Mouse (Mus musculus): Measurements from ENCODE around the gene Zc3hav1l. TPM values are rescaled to one million over a fixed set of nuclear protein-coding genes. Genes with fewer than 3 reads are reported as not detected.

Gene Zc3hav1l
- polyA plus RNA-seq, 1 experiment from 2014 or later: 14.9 TPM

DNA sequence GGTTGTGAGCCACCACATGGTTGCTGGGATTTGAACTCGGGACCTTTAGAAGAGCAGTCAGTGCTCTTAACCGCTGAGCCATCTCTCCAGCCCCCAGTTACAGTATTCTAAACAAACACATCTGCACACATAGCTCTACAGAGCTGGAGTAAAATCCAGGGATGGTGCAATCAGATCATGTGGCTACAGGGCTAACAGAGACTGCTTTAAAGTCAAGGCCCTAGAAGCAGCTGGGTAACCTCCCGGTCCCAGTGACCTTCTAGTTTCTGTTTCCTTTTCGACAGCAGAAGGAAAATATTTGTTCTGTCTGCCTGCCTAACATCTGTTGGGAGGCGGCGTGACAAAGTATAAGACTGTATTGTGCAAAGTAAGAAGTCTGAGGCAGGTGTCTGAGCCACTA is 38.9 kb upstream of the Zc3hav1l start:
- Histone ChIP-seq H3K4me1 (ENCODE audit: control insufficient read depth, insufficient read depth, low read length) (no peaks in the 10 kb centered on the region), H3K9ac (ENCODE audit: low read depth, low read length) (no peak overlapping the region), H3K27ac (ENCODE audit: low read depth, low read length) (no peak overlapping the region), H3K4me3 (ENCODE audit: low read length) (no peak overlapping the region), H3K4me2 (replicated peaks; ENCODE audit: low read depth, low read length) (no peak overlapping the region), H3K27me3 (ENCODE audit: control insufficient read depth, insufficient read depth, low read length) (no peaks in the 10 kb centered on the region), H3K9me3 (ENCODE audit: control insufficient read depth, low read length) (no peaks in the 10 kb centered on the region), H3K36me3 (ENCODE audit: control insufficient read depth, insufficient read depth, low read length) (no peaks in the 10 kb centered on the region)
- ATAC-seq (ENCODE audit: low FRiP score, low TSS enrichment): no peak
- WGBS: 72% methylated on average over 6 of the region's 6 CpGs

DNA sequence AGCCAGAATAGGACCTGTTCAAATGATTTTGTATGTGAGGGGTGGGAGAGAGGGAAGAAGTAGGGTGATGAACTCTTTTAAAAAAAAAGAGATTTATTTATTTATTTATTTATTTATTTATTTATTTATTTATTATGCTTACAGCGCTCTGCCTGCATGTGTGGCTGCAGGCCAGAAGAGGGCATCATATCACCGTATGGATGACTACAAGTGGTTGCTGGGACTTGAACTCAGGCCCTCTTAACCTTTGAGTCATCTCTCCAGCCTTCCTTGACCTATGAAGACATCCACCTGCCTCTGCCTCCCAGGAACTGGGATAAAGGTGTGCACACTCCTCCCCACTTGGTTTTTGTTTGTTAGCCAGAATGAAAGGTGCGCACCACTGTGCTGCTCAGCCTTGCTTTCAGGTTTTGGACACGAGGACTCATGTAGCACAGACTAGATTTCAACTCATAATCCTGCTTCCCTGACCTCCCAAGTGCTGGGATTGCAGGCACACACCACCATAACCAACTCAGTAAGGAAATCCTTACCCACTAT is 38.2 kb upstream of the Zc3hav1l start:
- H3K27me3 ChIP-seq (ENCODE audit: control insufficient read depth, insufficient read depth, low read length): no peaks in the 10 kb centered on the region
- ATAC-seq (ENCODE audit: low FRiP score, low TSS enrichment): no peak
- WGBS: 86% methylated on average over 4 of the region's 4 CpGs

GRCm38 (mm10) chr6:38335264-38335663 is 36.2 kb upstream of the Zc3hav1l start:
- no peaks in the 10 kb centered on the region for H3K4me1 ChIP-seq (ENCODE audit: control insufficient read depth, insufficient read depth, low read length)
- no peak overlapping the region for H3K4me2 ChIP-seq (replicated peaks; ENCODE audit: low read depth, low read length)
- H3K27me3 ChIP-seq (ENCODE audit: control insufficient read depth, insufficient read depth, low read length): no peaks in the 10 kb centered on the region
- H3K27ac ChIP-seq (ENCODE audit: low read depth, low read length): no peak overlapping the region
- H3K36me3 ChIP-seq (ENCODE audit: control insufficient read depth, insufficient read depth, low read length): no peaks in the 10 kb centered on the region
- H3K4me3 ChIP-seq (ENCODE audit: low read length): no peak overlapping the region
- 60% methylated on average over 6 of the region's 6 CpGs for WGBS
- no peak overlapping the region for H3K9ac ChIP-seq (ENCODE audit: low read depth, low read length)
- ATAC-seq (ENCODE audit: low FRiP score, low TSS enrichment): no peak
- H3K9me3 ChIP-seq (ENCODE audit: control insufficient read depth, low read length): no peaks in the 10 kb centered on the region

More for the DNA sequence above, 38.2 kb upstream of the Zc3hav1l start:
- Histone ChIP-seq H3K4me2 (replicated peaks; ENCODE audit: low read depth, low read length) (no peak overlapping the region), H3K27ac (ENCODE audit: low read depth, low read length) (no peak overlapping the region), H3K9me3 (ENCODE audit: control insufficient read depth, low read length) (no peaks in the 10 kb centered on the region), H3K4me3 (ENCODE audit: low read length) (no peak overlapping the region), H3K36me3 (ENCODE audit: control insufficient read depth, insufficient read depth, low read length) (no peaks in the 10 kb centered on the region), H3K9ac (ENCODE audit: low read depth, low read length) (no peak overlapping the region), H3K4me1 (ENCODE audit: control insufficient read depth, insufficient read depth, low read length) (no peaks in the 10 kb centered on the region)

DNA sequence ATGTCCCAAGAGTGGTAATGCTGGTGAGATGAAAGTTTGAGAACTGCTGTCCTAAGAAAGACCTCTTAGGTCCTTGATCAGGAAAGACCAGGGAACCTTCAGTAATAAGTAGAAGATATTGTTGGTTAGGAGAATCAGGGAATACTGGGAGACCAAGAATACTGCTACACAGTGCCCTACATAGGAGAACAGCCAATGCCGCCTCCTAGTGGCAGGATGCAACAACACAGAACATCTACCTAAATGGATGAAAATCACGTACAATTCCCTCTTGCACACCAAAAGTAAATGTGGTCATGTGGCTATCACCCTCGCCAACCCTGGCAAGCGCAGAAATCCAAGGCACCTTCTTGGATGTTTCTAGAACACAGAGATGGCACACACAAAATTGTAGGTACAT is 27.5 kb upstream of the Zc3hav1l start:
- H3K4me3 ChIP-seq (ENCODE audit: low read length): no peak overlapping the region
- H3K27me3 ChIP-seq (ENCODE audit: control insufficient read depth, insufficient read depth, low read length): no peaks in the 10 kb centered on the region
- no peaks in the 10 kb centered on the region for H3K4me1 ChIP-seq (ENCODE audit: control insufficient read depth, insufficient read depth, low read length)
- H3K4me2 ChIP-seq (replicated peaks; ENCODE audit: low read depth, low read length): no peak overlapping the region
- ATAC-seq (ENCODE audit: low FRiP score, low TSS enrichment): no peak
- no peaks in the 10 kb centered on the region for H3K36me3 ChIP-seq (ENCODE audit: control insufficient read depth, insufficient read depth, low read length)
- 21% methylated on average over 4 of the region's 4 CpGs for WGBS
- no peak overlapping the region for H3K27ac ChIP-seq (ENCODE audit: low read depth, low read length)
- H3K9ac ChIP-seq (ENCODE audit: low read depth, low read length): no peak overlapping the region
- H3K9me3 ChIP-seq (ENCODE audit: control insufficient read depth, low read length): no peaks in the 10 kb centered on the region

GRCm38 (mm10) chr6:38320621-38321020 is 21.6 kb upstream of the Zc3hav1l start:
- H3K36me3 ChIP-seq (ENCODE audit: control insufficient read depth, insufficient read depth, low read length): no peaks in the 10 kb centered on the region
- H3K4me1 ChIP-seq (ENCODE audit: control insufficient read depth, insufficient read depth, low read length): no peaks in the 10 kb centered on the region
- no peak overlapping the region for H3K27ac ChIP-seq (ENCODE audit: low read depth, low read length)
- no peak overlapping the region for H3K9ac ChIP-seq (ENCODE audit: low read depth, low read length)
- H3K4me2 ChIP-seq (replicated peaks; ENCODE audit: low read depth, low read length): no peak overlapping the region
- no peak overlapping the region for H3K4me3 ChIP-seq (ENCODE audit: low read length)
- H3K9me3 ChIP-seq (ENCODE audit: control insufficient read depth, low read length): no peaks in the 10 kb centered on the region
- H3K27me3 ChIP-seq (ENCODE audit: control insufficient read depth, insufficient read depth, low read length): no peaks in the 10 kb centered on the region
- 96% methylated on average over 9 of the region's 9 CpGs for whole genome bisulfite sequencing
- ATAC-seq (ENCODE audit: low FRiP score, low TSS enrichment): no peak

- Histone ChIP-seq H3K9ac (ENCODE audit: low read depth, low read length) (no peak overlapping the region), H3K4me2 (replicated peaks; ENCODE audit: low read depth, low read length) (no peak overlapping the region), H3K27ac (ENCODE audit: low read depth, low read length) (no peak overlapping the region), H3K27me3 (ENCODE audit: control insufficient read depth, insufficient read depth, low read length) (no peaks in the 10 kb centered on the region), H3K9me3 (ENCODE audit: control insufficient read depth, low read length) (no peaks in the 10 kb centered on the region), H3K36me3 (ENCODE audit: control insufficient read depth, insufficient read depth, low read length) (no peaks in the 10 kb centered on the region), H3K4me3 (ENCODE audit: low read length) (no peak overlapping the region), H3K4me1 (ENCODE audit: control insufficient read depth, insufficient read depth, low read length) (no peaks in the 10 kb centered on the region)
- 90% methylated on average over 4 of the region's 4 CpGs for WGBS
- no peak for ATAC-seq (ENCODE audit: low FRiP score, low TSS enrichment)
Measured at GRCm38 (mm10) chr6:38316050-38316449, 17.0 kb upstream of the Zc3hav1l start.

DNA sequence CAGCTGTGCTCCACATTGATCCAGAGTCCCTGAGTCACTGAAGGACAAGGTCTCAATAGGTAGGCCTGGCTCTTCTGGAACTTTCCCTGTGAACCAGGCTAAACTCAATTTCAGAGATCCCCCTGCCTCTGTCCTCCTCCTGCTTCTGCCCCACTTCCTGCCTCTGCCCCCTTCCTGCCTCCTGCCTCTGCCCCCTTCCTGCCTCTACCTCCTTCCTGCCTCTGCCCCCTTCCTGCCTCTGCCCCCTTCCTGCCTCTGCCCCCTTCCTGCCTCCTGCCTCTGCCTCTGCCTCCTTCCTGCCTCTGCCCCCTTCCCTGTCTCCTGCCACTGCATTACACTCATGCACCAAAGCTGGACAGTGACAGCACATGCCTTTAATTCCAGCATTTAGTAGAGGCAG is 10.7 kb upstream of the Zc3hav1l start:
- Histone ChIP-seq H3K4me1 (ENCODE audit: control insufficient read depth, insufficient read depth, low read length) (no peaks in the 10 kb centered on the region), H3K36me3 (ENCODE audit: control insufficient read depth, insufficient read depth, low read length) (no peaks in the 10 kb centered on the region), H3K4me2 (replicated peaks; ENCODE audit: low read depth, low read length) (no peak overlapping the region), H3K9ac (ENCODE audit: low read depth, low read length) (no peak overlapping the region), H3K4me3 (ENCODE audit: low read length) (no peak overlapping the region), H3K9me3 (ENCODE audit: control insufficient read depth, low read length) (peaks cover 3% of the 10 kb centered on the region; the same call in 1 of the 2 replicates), H3K27ac (ENCODE audit: low read depth, low read length) (no peak overlapping the region), H3K27me3 (ENCODE audit: control insufficient read depth, insufficient read depth, low read length) (no peaks in the 10 kb centered on the region)
- ATAC-seq (ENCODE audit: low FRiP score, low TSS enrichment): no peak

- Histone ChIP-seq H3K9ac (ENCODE audit: low read depth, low read length) (no peak overlapping the region), H3K4me2 (replicated peaks; ENCODE audit: low read depth, low read length) (no peak overlapping the region), H3K27ac (ENCODE audit: low read depth, low read length) (no peak overlapping the region), H3K36me3 (ENCODE audit: control insufficient read depth, insufficient read depth, low read length) (no peaks in the 10 kb centered on the region), H3K9me3 (ENCODE audit: control insufficient read depth, low read length) (peaks cover 4% of the 10 kb centered on the region; the same call in 1 of the 2 replicates), H3K4me1 (ENCODE audit: control insufficient read depth, insufficient read depth, low read length) (no peaks in the 10 kb centered on the region), H3K27me3 (ENCODE audit: control insufficient read depth, insufficient read depth, low read length) (no peaks in the 10 kb centered on the region), H3K4me3 (ENCODE audit: low read length) (no peak overlapping the region)
- WGBS: 72% methylated on average over 3 of the region's 3 CpGs
- no peak for ATAC-seq (ENCODE audit: low FRiP score, low TSS enrichment)
Measured at GRCm38 (mm10) chr6:38304981-38305380, 5.9 kb upstream of the Zc3hav1l start.

GRCm38 (mm10) chr6:38298246-38298635 is 818 bp downstream of the Zc3hav1l start:
- peak overlapping the region; percentile 92 for H3K4me3 ChIP-seq (ENCODE audit: low read length)
- peak overlapping the region; percentile 96 for H3K9ac ChIP-seq (ENCODE audit: low read depth, low read length)
- no peaks in the 10 kb centered on the region for H3K9me3 ChIP-seq (ENCODE audit: control insufficient read depth, low read length)
- peaks cover 6% of the 10 kb centered on the region for H3K4me1 ChIP-seq (ENCODE audit: control insufficient read depth, insufficient read depth, low read length)
- ATAC-seq (ENCODE audit: low FRiP score, low TSS enrichment): peak; percentile 51
- peak overlapping the region; percentile 97 for H3K27ac ChIP-seq (ENCODE audit: low read depth, low read length)
- peak overlapping the region; percentile 78 for H3K4me2 ChIP-seq (replicated peaks; ENCODE audit: low read depth, low read length)
- H3K36me3 ChIP-seq (ENCODE audit: control insufficient read depth, insufficient read depth, low read length): peaks cover 29% of the 10 kb centered on the region
- under 1% methylated on average over 10 of the region's 10 CpGs for WGBS
- H3K27me3 ChIP-seq (ENCODE audit: control insufficient read depth, insufficient read depth, low read length): no peaks in the 10 kb centered on the region
